Mouse (Mus musculus): ENCODE results near the gene Bcas3. TPM values are rescaled to one million over a fixed set of nuclear protein-coding genes. Genes with fewer than 3 reads are reported as not detected.

Gene Bcas3
- polyA plus RNA-seq, 1 experiment from 2014 or later = 31.5 TPM

GRCm38 (mm10) chr11:85688440-85688838 is 335.5 kb downstream of the Bcas3 start:
- no peak for ATAC-seq (replicated peaks; ENCODE audit: low FRiP score, low read depth)
- no peaks in the 10 kb centered on the region for H3K9me3 ChIP-seq (replicated peaks; ENCODE audit: low read length)
- no peak for DNase-seq (ENCODE audit: low spot score)
- no peaks in the 10 kb centered on the region for H3K36me3 ChIP-seq (ENCODE audit: insufficient read depth, low read length)
- H3K4me3 ChIP-seq (replicated peaks; ENCODE audit: low read depth, low read length) = no peak overlapping the region
- no peaks in the 10 kb centered on the region for H3K4me1 ChIP-seq (replicated peaks; ENCODE audit: insufficient read depth, low read length)
- TF ChIP-seq CTCF (IDR thresholded peaks at IDR 0.05; ENCODE audit: low read depth) = no peak
- no peak overlapping the region for H3K4me2 ChIP-seq (ENCODE audit: low read length)
- no peak overlapping the region for H3K9ac ChIP-seq (ENCODE audit: low read depth, low read length)
- H3K27me3 ChIP-seq (ENCODE audit: insufficient read depth, low read length) = no peaks in the 10 kb centered on the region
- no peak overlapping the region for H3K27ac ChIP-seq
- WGBS = 70% methylated on average over 6 of the region's 6 CpGs

GRCm38 (mm10) chr11:85689226-85689625 is 336.3 kb downstream of the Bcas3 start:
- no peaks in the 10 kb centered on the region for H3K9me3 ChIP-seq (replicated peaks; ENCODE audit: low read length)
- no peaks in the 10 kb centered on the region for H3K36me3 ChIP-seq (ENCODE audit: insufficient read depth, low read length)
- TF ChIP-seq CTCF (IDR thresholded peaks at IDR 0.05; ENCODE audit: low read depth) = no peak
- 90% methylated on average over 5 of the region's 5 CpGs for WGBS
- no peak overlapping the region for H3K27ac ChIP-seq
- no peaks in the 10 kb centered on the region for H3K27me3 ChIP-seq (ENCODE audit: insufficient read depth, low read length)
- no peak for ATAC-seq (replicated peaks; ENCODE audit: low FRiP score, low read depth)
- H3K4me1 ChIP-seq (replicated peaks; ENCODE audit: insufficient read depth, low read length) = no peaks in the 10 kb centered on the region
- DNase-seq (ENCODE audit: low spot score) = no peak
- H3K9ac ChIP-seq (ENCODE audit: low read depth, low read length) = no peak overlapping the region
- no peak overlapping the region for H3K4me3 ChIP-seq (replicated peaks; ENCODE audit: low read depth, low read length)
- no peak overlapping the region for H3K4me2 ChIP-seq (ENCODE audit: low read length)

- no peak for TF ChIP-seq CTCF (IDR thresholded peaks at IDR 0.05; ENCODE audit: low read depth)
- 34% methylated on average over 5 of the region's 5 CpGs for WGBS
- Histone ChIP-seq H3K36me3 (ENCODE audit: insufficient read depth, low read length) (no peaks in the 10 kb centered on the region), H3K27me3 (ENCODE audit: insufficient read depth, low read length) (no peaks in the 10 kb centered on the region), H3K4me3 (replicated peaks; ENCODE audit: low read depth, low read length) (no peak overlapping the region), H3K9ac (ENCODE audit: low read depth, low read length) (no peak overlapping the region), H3K4me1 (replicated peaks; ENCODE audit: insufficient read depth, low read length) (0 out of 2 replicates have a peak, but pooled peaks cover 4% of the 10 kb centered on the region), H3K27ac (no peak overlapping the region), H3K9me3 (replicated peaks; ENCODE audit: low read length) (no peaks in the 10 kb centered on the region), H3K4me2 (ENCODE audit: low read length) (no peak overlapping the region)
- DNase-seq (ENCODE audit: low spot score) (no peak), ATAC-seq (replicated peaks; ENCODE audit: low FRiP score, low read depth) (no peak)
Measured at GRCm38 (mm10) chr11:85691285-85691684, 338.3 kb downstream of the Bcas3 start.

DNA sequence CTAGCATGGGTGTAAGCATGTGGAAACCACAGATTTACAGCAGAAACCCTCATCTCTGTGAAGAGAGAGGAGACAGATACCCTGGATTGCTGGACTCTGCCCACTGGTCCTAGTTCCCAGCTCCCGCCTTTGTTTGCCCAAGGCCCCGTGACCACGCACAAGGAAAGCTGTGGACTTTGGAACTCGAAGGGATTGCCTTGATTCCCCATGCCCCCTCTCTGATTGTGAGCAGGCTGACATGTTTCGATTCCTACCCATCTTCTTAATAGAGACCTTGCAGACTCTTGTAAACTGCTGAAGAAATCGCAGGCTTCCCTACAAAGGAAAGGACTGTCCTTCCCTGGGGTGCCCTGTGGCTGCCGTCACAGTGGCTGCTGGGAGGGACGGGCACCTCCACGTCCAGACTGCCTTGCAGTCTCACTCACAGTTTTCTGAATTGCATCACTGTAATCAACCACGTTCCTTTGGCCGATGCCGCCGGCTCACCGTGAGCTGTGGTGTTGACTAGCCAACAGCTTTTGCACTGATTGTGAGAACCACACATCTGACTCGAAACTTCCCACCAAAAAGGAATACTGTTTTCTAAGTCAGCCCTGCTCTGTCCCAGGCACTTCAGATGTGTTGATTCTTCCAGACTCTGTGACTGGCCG is 342.8 kb downstream of the Bcas3 start:
- Histone ChIP-seq H3K9me3 (replicated peaks; ENCODE audit: low read length) (no peaks in the 10 kb centered on the region), H3K4me1 (replicated peaks; ENCODE audit: insufficient read depth, low read length) (peaks cover 29% of the 10 kb centered on the region), H3K4me3 (replicated peaks; ENCODE audit: low read depth, low read length) (no peak overlapping the region), H3K27me3 (ENCODE audit: insufficient read depth, low read length) (no peaks in the 10 kb centered on the region), H3K9ac (ENCODE audit: low read depth, low read length) (no peak overlapping the region), H3K4me2 (ENCODE audit: low read length) (no peak overlapping the region), H3K27ac (no peak overlapping the region), H3K36me3 (ENCODE audit: insufficient read depth, low read length) (no peaks in the 10 kb centered on the region)
- no peak for TF ChIP-seq CTCF (IDR thresholded peaks at IDR 0.05; ENCODE audit: low read depth)
- DNase-seq (ENCODE audit: low spot score) (no peak), ATAC-seq (replicated peaks; ENCODE audit: low FRiP score, low read depth) (no peak)
- 58% methylated on average over 16 of the region's 16 CpGs for whole genome bisulfite sequencing

- H3K4me2 ChIP-seq (ENCODE audit: low read length) = no peak overlapping the region
- no peak for ATAC-seq (replicated peaks; ENCODE audit: low FRiP score, low read depth)
- TF ChIP-seq CTCF (IDR thresholded peaks at IDR 0.05; ENCODE audit: low read depth) = no peak
- WGBS = 44% methylated on average over 14 of the region's 14 CpGs
- no peaks in the 10 kb centered on the region for H3K27me3 ChIP-seq (ENCODE audit: insufficient read depth, low read length)
- H3K9ac ChIP-seq (ENCODE audit: low read depth, low read length) = no peak overlapping the region
- H3K4me3 ChIP-seq (replicated peaks; ENCODE audit: low read depth, low read length) = no peak overlapping the region
- H3K36me3 ChIP-seq (ENCODE audit: insufficient read depth, low read length) = no peaks in the 10 kb centered on the region
- H3K4me1 ChIP-seq (replicated peaks; ENCODE audit: insufficient read depth, low read length) = peaks cover 29% of the 10 kb centered on the region
- H3K27ac ChIP-seq = peak overlapping the region; percentile 42; the same call in 1 of the 2 replicates
- H3K9me3 ChIP-seq (replicated peaks; ENCODE audit: low read length) = no peaks in the 10 kb centered on the region
- peak; percentile 72 for DNase-seq (ENCODE audit: low spot score)
Measured at GRCm38 (mm10) chr11:85696491-85697398, 343.8 kb downstream of the Bcas3 start.

GRCm38 (mm10) chr11:85697468-85697867 is 344.5 kb downstream of the Bcas3 start:
- ATAC-seq (replicated peaks; ENCODE audit: low FRiP score, low read depth) = no peak
- peaks cover 29% of the 10 kb centered on the region for H3K4me1 ChIP-seq (replicated peaks; ENCODE audit: insufficient read depth, low read length)
- no peak overlapping the region for H3K4me3 ChIP-seq (replicated peaks; ENCODE audit: low read depth, low read length)
- no peaks in the 10 kb centered on the region for H3K27me3 ChIP-seq (ENCODE audit: insufficient read depth, low read length)
- H3K9ac ChIP-seq (ENCODE audit: low read depth, low read length) = no peak overlapping the region
- no peak overlapping the region for H3K4me2 ChIP-seq (ENCODE audit: low read length)
- no peak for TF ChIP-seq CTCF (IDR thresholded peaks at IDR 0.05; ENCODE audit: low read depth)
- WGBS = 79% methylated on average over 4 of the region's 4 CpGs
- H3K9me3 ChIP-seq (replicated peaks; ENCODE audit: low read length) = no peaks in the 10 kb centered on the region
- H3K27ac ChIP-seq = peak overlapping the region; percentile 58; the same call in 1 of the 2 replicates
- no peaks in the 10 kb centered on the region for H3K36me3 ChIP-seq (ENCODE audit: insufficient read depth, low read length)
- no peak for DNase-seq (ENCODE audit: low spot score)
